Mouse (Mus musculus) hindbrain, embryonic 16.5 days (tissue): Measurements from ENCODE around the gene Pde10a. TPM values are rescaled to one million over a fixed set of nuclear protein-coding genes. Genes with fewer than 3 reads are reported as not detected.

Experiments
- ATAC-seq: fragments of 200-750 bp; cut with Nextera tagmentation; 2 replicates; pipeline ENCODE4 v1.8.0; 2017; ENCODE audit warnings: moderate TSS enrichment, moderate library complexity
- H3K27ac ChIP-seq: fragments of 300-500 bp; sonication (generic); 2 replicates; pipeline ENCODE4 v1.5.1; 2014; ENCODE audit warnings: low read depth, mild to moderate bottlenecking, control low read depth, low read length, moderate library complexity
- H3K27me3 ChIP-seq: fragments of 300-500 bp; sonication (generic); replicated peaks from 2 replicates; pipeline ENCODE4 v1.6.1; 2014; ENCODE audit warnings: low read length; ENCODE audit not compliant: control insufficient read depth, insufficient read depth
- H3K36me3 ChIP-seq: fragments of 300-500 bp; sonication (generic); 2 replicates; pipeline ENCODE4 v1.6.1; 2014; ENCODE audit warnings: mild to moderate bottlenecking, low read length, moderate library complexity, mixed read lengths; ENCODE audit not compliant: control insufficient read depth, insufficient read depth
- H3K4me1 ChIP-seq: fragments of 300-500 bp; sonication (generic); 2 replicates; pipeline ENCODE4 v1.6.1; 2014; ENCODE audit warnings: low read depth, low read length; ENCODE audit not compliant: control insufficient read depth, insufficient read depth
- H3K4me2 ChIP-seq: fragments of 300-500 bp; sonication (generic); 2 replicates; pipeline ENCODE4 v1.6.1; 2014; ENCODE audit warnings: mild to moderate bottlenecking, low read length, control low read depth, moderate library complexity
- H3K4me3 ChIP-seq: fragments of 300-500 bp; sonication (generic); 2 replicates; pipeline ENCODE4 v1.5.1; 2014; ENCODE audit warnings: mild to moderate bottlenecking, low read length, control low read depth, moderate library complexity
- H3K9ac ChIP-seq: fragments of 300-500 bp; sonication (generic); 2 replicates; pipeline ENCODE4 v1.6.1; 2014; ENCODE audit warnings: low read depth, mild to moderate bottlenecking, control low read depth, low read length, moderate library complexity
- H3K9me3 ChIP-seq: fragments of 300-500 bp; sonication (generic); 2 replicates; pipeline ENCODE4 v1.6.1; 2014; ENCODE audit warnings: mild to moderate bottlenecking, low read length, moderate library complexity; ENCODE audit not compliant: control insufficient read depth
- WGBS: fragments of 180-500 bp; shearing (Covaris S2); extraction: QIAGEN DNeasy Blood & Tissue Kit; methylation state at CpG from one replicate; pipeline ENCODE4 v1.1.7; 2014; 5-methylcytosine and 5-hydroxymethylcytosine counted together
- polyA plus RNA-seq: library from polyadenylated mRNA; unstranded; fragments of >200 nt; fragmentation: Nextera tagmentation; extraction: Ambion mirVana; gene quantifications from 2 replicates; pipeline ENCODE4 v1.2.1, GENCODE M21; 2015

The Pde10a gene
- polyA plus RNA-seq, 1 experiment from 2014 or later = 11.3 TPM

GRCm38 (mm10) chr17:8765987-8766576 is 240.9 kb downstream of the Pde10a start:
- Histone ChIP-seq H3K4me3 (no peak overlapping the region), H3K27me3 (no peaks in the 10 kb centered on the region), H3K4me1 (no peaks in the 10 kb centered on the region), H3K9ac (no peak overlapping the region), H3K4me2 (no peak overlapping the region), H3K36me3 (no peaks in the 10 kb centered on the region), H3K27ac (no peak overlapping the region), H3K9me3 (peaks cover 3% of the 10 kb centered on the region; the same call in 1 of the 2 replicates)
- WGBS = 88% methylated on average over 5 of the region's 5 CpGs
- ATAC-seq = no peak

GRCm38 (mm10) chr17:8769155-8769554 is 244.0 kb downstream of the Pde10a start:
- H3K27ac ChIP-seq = no peak overlapping the region
- H3K9me3 ChIP-seq = peaks cover 3% of the 10 kb centered on the region; the same call in 1 of the 2 replicates
- no peak overlapping the region for H3K4me3 ChIP-seq
- H3K4me1 ChIP-seq = no peaks in the 10 kb centered on the region
- no peaks in the 10 kb centered on the region for H3K27me3 ChIP-seq
- H3K9ac ChIP-seq = no peak overlapping the region
- ATAC-seq = no peak
- no peak overlapping the region for H3K4me2 ChIP-seq
- H3K36me3 ChIP-seq = no peaks in the 10 kb centered on the region
- WGBS = 97% methylated on average over 1 of the region's 1 CpGs

GRCm38 (mm10) chr17:8773391-8773790 is 248.2 kb downstream of the Pde10a start:
- H3K4me2 ChIP-seq = no peak overlapping the region
- H3K9me3 ChIP-seq = peaks cover 3% of the 10 kb centered on the region; the same call in 1 of the 2 replicates
- no peak for ATAC-seq
- H3K4me3 ChIP-seq = no peak overlapping the region
- H3K4me1 ChIP-seq = no peaks in the 10 kb centered on the region
- H3K9ac ChIP-seq = no peak overlapping the region
- WGBS = 77% methylated on average over 6 of the region's 6 CpGs
- no peaks in the 10 kb centered on the region for H3K36me3 ChIP-seq
- no peaks in the 10 kb centered on the region for H3K27me3 ChIP-seq
- no peak overlapping the region for H3K27ac ChIP-seq

GRCm38 (mm10) chr17:8774301-8774700 is 249.1 kb downstream of the Pde10a start:
- Histone ChIP-seq H3K9ac (no peak overlapping the region), H3K27me3 (no peaks in the 10 kb centered on the region), H3K9me3 (no peaks in the 10 kb centered on the region), H3K4me1 (no peaks in the 10 kb centered on the region), H3K36me3 (no peaks in the 10 kb centered on the region), H3K4me3 (no peak overlapping the region), H3K4me2 (no peak overlapping the region), H3K27ac (no peak overlapping the region)
- WGBS = 83% methylated on average over 3 of the region's 3 CpGs
- ATAC-seq = no peak

GRCm38 (mm10) chr17:8775571-8776161 is 250.5 kb downstream of the Pde10a start:
- H3K9ac ChIP-seq = no peak overlapping the region
- H3K4me2 ChIP-seq = no peak overlapping the region
- no peaks in the 10 kb centered on the region for H3K4me1 ChIP-seq
- 78% methylated on average over 11 of the region's 11 CpGs for WGBS
- H3K27me3 ChIP-seq = no peaks in the 10 kb centered on the region
- H3K27ac ChIP-seq = no peak overlapping the region
- H3K9me3 ChIP-seq = no peaks in the 10 kb centered on the region
- no peaks in the 10 kb centered on the region for H3K36me3 ChIP-seq
- H3K4me3 ChIP-seq = no peak overlapping the region
- no peak for ATAC-seq

- H3K36me3 ChIP-seq = no peaks in the 10 kb centered on the region
- H3K4me1 ChIP-seq = no peaks in the 10 kb centered on the region
- H3K27me3 ChIP-seq = no peaks in the 10 kb centered on the region
- H3K4me2 ChIP-seq = no peak overlapping the region
- ATAC-seq = no peak
- 88% methylated on average over 6 of the region's 6 CpGs for WGBS
- H3K27ac ChIP-seq = no peak overlapping the region
- no peaks in the 10 kb centered on the region for H3K9me3 ChIP-seq
- no peak overlapping the region for H3K9ac ChIP-seq
- H3K4me3 ChIP-seq = no peak overlapping the region
Measured at GRCm38 (mm10) chr17:8777710-8778109, 252.5 kb downstream of the Pde10a start.

GRCm38 (mm10) chr17:8778839-8779238 is 253.7 kb downstream of the Pde10a start:
- 62% methylated on average over 5 of the region's 5 CpGs for WGBS
- no peak for ATAC-seq
- Histone ChIP-seq H3K9ac (no peak overlapping the region), H3K4me1 (no peaks in the 10 kb centered on the region), H3K27me3 (no peaks in the 10 kb centered on the region), H3K4me3 (no peak overlapping the region), H3K4me2 (no peak overlapping the region), H3K27ac (no peak overlapping the region), H3K9me3 (no peaks in the 10 kb centered on the region), H3K36me3 (no peaks in the 10 kb centered on the region)

GRCm38 (mm10) chr17:8780484-8780883 is 255.3 kb downstream of the Pde10a start:
- no peaks in the 10 kb centered on the region for H3K4me1 ChIP-seq
- ATAC-seq = no peak
- 80% methylated on average over 4 of the region's 4 CpGs for WGBS

GRCm38 (mm10) chr17:8781040-8781439 is 255.9 kb downstream of the Pde10a start:
- Histone ChIP-seq H3K9ac (no peak overlapping the region), H3K4me2 (no peak overlapping the region), H3K27me3 (no peaks in the 10 kb centered on the region), H3K27ac (no peak overlapping the region), H3K9me3 (no peaks in the 10 kb centered on the region), H3K36me3 (no peaks in the 10 kb centered on the region), H3K4me3 (no peak overlapping the region), H3K4me1 (no peaks in the 10 kb centered on the region)
- WGBS = 97% methylated on average over 2 of the region's 2 CpGs
- ATAC-seq = no peak

More at GRCm38 (mm10) chr17:8780484-8780883, 255.3 kb downstream of the Pde10a start:
- H3K36me3 ChIP-seq = no peaks in the 10 kb centered on the region
- no peaks in the 10 kb centered on the region for H3K27me3 ChIP-seq
- no peak overlapping the region for H3K4me3 ChIP-seq
- no peaks in the 10 kb centered on the region for H3K9me3 ChIP-seq
- no peak overlapping the region for H3K9ac ChIP-seq
- no peak overlapping the region for H3K27ac ChIP-seq
- H3K4me2 ChIP-seq = no peak overlapping the region
